Mouse (Mus musculus) MEL (cell line): Measurements from ENCODE around the gene Cdc25a. TPM values are rescaled to one million over a fixed set of nuclear protein-coding genes. Genes with fewer than 3 reads are reported as not detected.
A peak's percentile ranks its signal among the peaks of the same experiment; 100 is the strongest.

Experiments
- DNase-seq: peaks from one replicate; pipeline ENCODE4 v3.0.0; 2011; ENCODE audit warnings: low read depth, low spot score
- H3K27ac ChIP-seq: 2 replicates; pipeline ENCODE4 v1.5.1; 2012; ENCODE audit warnings: low read depth, mild to moderate bottlenecking, control low read depth, low read length, moderate library complexity; ENCODE audit not compliant: control insufficient read depth
- H3K27me3 ChIP-seq, 2 experiments: fragments of 150-350 bp in 1 of 2; sonication (generic) in 1 of 2; 2 replicates each; pipeline ENCODE4 v1.6.1; 2012; ENCODE audit warnings: low read length in 2 of 2, mild to moderate bottlenecking in 2 of 2, improper control_type of control experiment in 1 of 2, moderate library complexity in 1 of 2; ENCODE audit not compliant: insufficient read depth in 2 of 2, control insufficient read depth in 1 of 2
- H3K36me3 ChIP-seq, 2 experiments: 2 replicates each; pipeline ENCODE4 v1.6.1; 2012 to 2014; ENCODE audit warnings: low read length in 2 of 2, improper control_type of control experiment in 1 of 2, inconsistent platforms in 1 of 2, mild to moderate bottlenecking in 1 of 2; ENCODE audit not compliant: insufficient read depth in 2 of 2, control insufficient read depth in 1 of 2
- H3K4me1 ChIP-seq, 2 experiments: fragments of 150-350 bp in 1 of 2; sonication (generic) in 1 of 2; 2 replicates each; pipeline ENCODE4 v1.6.1; 2012; ENCODE audit warnings: low read length in 2 of 2, improper control_type of control experiment in 1 of 2, mild to moderate bottlenecking in 1 of 2; ENCODE audit not compliant: insufficient read depth in 2 of 2, control insufficient read depth in 1 of 2
- H3K4me3 ChIP-seq, 2 experiments: fragments of 150-350 bp in 1 of 2; sonication (generic) in 1 of 2; 2 replicates each; pipeline ENCODE4 v1.5.1; 2012; ENCODE audit warnings: low read depth in 2 of 2, low read length in 2 of 2, mild to moderate bottlenecking in 2 of 2, moderate library complexity in 2 of 2, control low read depth in 1 of 2, improper control_type of control experiment in 1 of 2; ENCODE audit not compliant: control insufficient read depth in 1 of 2, insufficient read depth in 1 of 2
- H3K79me2 ChIP-seq: 2 replicates; pipeline ENCODE4 v1.6.1; 2012; ENCODE audit warnings: mild to moderate bottlenecking, low read length, moderate library complexity; ENCODE audit not compliant: control insufficient read depth, poor library complexity, insufficient read depth
- H3K9ac ChIP-seq: 2 replicates; pipeline ENCODE4 v1.6.1; 2012; ENCODE audit warnings: low read depth, mild to moderate bottlenecking, control low read depth, low read length, moderate library complexity; ENCODE audit not compliant: control insufficient read depth, poor library complexity, severe bottlenecking
- H3K9me3 ChIP-seq: fragments of 150-350 bp; sonication (generic); replicated peaks from 2 replicates; pipeline ENCODE4 v1.6.1; 2012; ENCODE audit warnings: mild to moderate bottlenecking, low read length, improper control_type of control experiment, moderate library complexity; ENCODE audit not compliant: insufficient read depth
- BHLHE40 ChIP-seq: IDR thresholded peaks from 2 replicates; pipeline ENCODE4 v1.6.1; 2012; ENCODE audit warnings: low read depth, mild to moderate bottlenecking, inconsistent platforms, low read length, improper control_type of control experiment, borderline replicate concordance
- CHD2 ChIP-seq: IDR thresholded peaks from 2 replicates; pipeline ENCODE4 v1.6.1; 2011; ENCODE audit warnings: low read length, improper control_type of control experiment
- CTCF ChIP-seq, 3 experiments: IDR thresholded peaks in 2 of 3; conservative IDR thresholded peaks in 1 of 3; 2 replicates each; pipeline ENCODE4 v1.5.1; 2011 to 2012; ENCODE audit warnings: low read length in 3 of 3, low read depth in 2 of 3, mild to moderate bottlenecking in 2 of 3, improper control_type of control experiment in 1 of 3, inconsistent platforms in 1 of 3, mixed read lengths in 1 of 3, moderate library complexity in 1 of 3; ENCODE audit not compliant: control insufficient read depth in 1 of 3, insufficient read depth in 1 of 3, poor library complexity in 1 of 3, severe bottlenecking in 1 of 3
- EP300 ChIP-seq, 2 experiments: IDR thresholded peaks; 2 replicates each; pipeline ENCODE4 v1.6.1; 2011; ENCODE audit warnings: improper control_type of control experiment in 2 of 2, low read length in 2 of 2, low read depth in 1 of 2, mild to moderate bottlenecking in 1 of 2
- ETS1 ChIP-seq: IDR thresholded peaks from 2 replicates; pipeline ENCODE4 v1.6.1; 2012; ENCODE audit warnings: low read depth, mild to moderate bottlenecking, inconsistent platforms, low read length, improper control_type of control experiment, moderate library complexity
- GATA1 ChIP-seq: IDR thresholded peaks from 2 replicates; pipeline ENCODE4 v1.6.1; 2011; ENCODE audit warnings: low read depth, low read length, improper control_type of control experiment
- KAT2A ChIP-seq: conservative IDR thresholded peaks from 2 replicates; pipeline ENCODE4 v1.6.1; 2012; ENCODE audit warnings: low read depth, low read length, improper control_type of control experiment, inconsistent platforms
- MAFK ChIP-seq: IDR thresholded peaks from 2 replicates; pipeline ENCODE4 v1.6.1; 2011; ENCODE audit warnings: low read depth, mild to moderate bottlenecking, low read length, improper control_type of control experiment, borderline replicate concordance
- MAZ ChIP-seq: IDR thresholded peaks from 2 replicates; pipeline ENCODE4 v1.6.1; 2012; ENCODE audit warnings: low read depth, mild to moderate bottlenecking, inconsistent platforms, low read length, improper control_type of control experiment
- MEF2A ChIP-seq: IDR thresholded peaks from 2 replicates; pipeline ENCODE4 v1.6.1; 2014; ENCODE audit warnings: low read depth, mild to moderate bottlenecking, inconsistent platforms, low read length, improper control_type of control experiment; ENCODE audit not compliant: poor library complexity, insufficient replicate concordance, severe bottlenecking; ENCODE audit errors: extremely low read depth
- MYC ChIP-seq: IDR thresholded peaks from 2 replicates; pipeline ENCODE4 v1.6.1; 2011; ENCODE audit warnings: low read depth, mild to moderate bottlenecking, low read length, improper control_type of control experiment, moderate library complexity
- POLR2AphosphoS2 ChIP-seq: IDR thresholded peaks from 2 replicates; pipeline ENCODE4 v1.6.1; 2011; ENCODE audit warnings: low read length, improper control_type of control experiment
- POLR2AphosphoS5 ChIP-seq: IDR thresholded peaks from 2 replicates; pipeline ENCODE4 v1.6.1; 2012; ENCODE audit warnings: low read depth, borderline replicate concordance, mild to moderate bottlenecking, inconsistent platforms, low read length, moderate library complexity, mixed read lengths
- RAD21 ChIP-seq: IDR thresholded peaks from 2 replicates; pipeline ENCODE4 v1.6.1; 2011; ENCODE audit warnings: mild to moderate bottlenecking, low read depth, low read length, improper control_type of control experiment
- SMC3 ChIP-seq: IDR thresholded peaks from 2 replicates; pipeline ENCODE4 v1.6.1; 2011; ENCODE audit warnings: low read depth, low read length, improper control_type of control experiment
- TBP ChIP-seq: IDR thresholded peaks from 2 replicates; pipeline ENCODE4 v1.8.0; 2011; ENCODE audit warnings: low read depth, low read length, improper control_type of control experiment
- UBTF ChIP-seq: IDR thresholded peaks from 2 replicates; pipeline ENCODE4 v1.6.1; 2012; ENCODE audit warnings: low read depth, mild to moderate bottlenecking, inconsistent platforms, low read length, improper control_type of control experiment, moderate library complexity, borderline replicate concordance; ENCODE audit not compliant: insufficient read depth
- ZMIZ1 ChIP-seq: IDR thresholded peaks from 2 replicates; pipeline ENCODE4 v1.6.1; 2012; ENCODE audit warnings: low read depth, mild to moderate bottlenecking, inconsistent platforms, low read length, improper control_type of control experiment, moderate library complexity
- ZNF384 ChIP-seq: IDR thresholded peaks from 2 replicates; pipeline ENCODE4 v1.6.1; 2012; ENCODE audit warnings: low read depth, mild to moderate bottlenecking, inconsistent platforms, low read length, improper control_type of control experiment
- polyA plus RNA-seq, 2 experiments: library from polyadenylated mRNA; stranded (reverse) in 1 of 2; unstranded in 1 of 2; fragments of >175 nt in 1 of 2; fragments of >200 nt in 1 of 2; gene quantifications; 2 replicates each; pipeline versions ENCODE4 v1.2.1 to v1.2.4; 2012; ENCODE audit warnings: low replicate concordance in 2 of 2, low read depth in 1 of 2; ENCODE audit not compliant: insufficient read length in 2 of 2, insufficient read depth in 1 of 2, missing spikeins in 1 of 2
- total RNA-seq: library from RNA; depleted of rRNA; stranded (reverse); fragments of 300-350 nt; gene quantifications from 2 replicates; pipeline ENCODE4 v1.2.3, GENCODE M21; 2012

Cdc25a gene
- total and polyA plus RNA-seq, 3 experiments, result 67.2 to 79.4 (median 67.4) TPM

DNA sequence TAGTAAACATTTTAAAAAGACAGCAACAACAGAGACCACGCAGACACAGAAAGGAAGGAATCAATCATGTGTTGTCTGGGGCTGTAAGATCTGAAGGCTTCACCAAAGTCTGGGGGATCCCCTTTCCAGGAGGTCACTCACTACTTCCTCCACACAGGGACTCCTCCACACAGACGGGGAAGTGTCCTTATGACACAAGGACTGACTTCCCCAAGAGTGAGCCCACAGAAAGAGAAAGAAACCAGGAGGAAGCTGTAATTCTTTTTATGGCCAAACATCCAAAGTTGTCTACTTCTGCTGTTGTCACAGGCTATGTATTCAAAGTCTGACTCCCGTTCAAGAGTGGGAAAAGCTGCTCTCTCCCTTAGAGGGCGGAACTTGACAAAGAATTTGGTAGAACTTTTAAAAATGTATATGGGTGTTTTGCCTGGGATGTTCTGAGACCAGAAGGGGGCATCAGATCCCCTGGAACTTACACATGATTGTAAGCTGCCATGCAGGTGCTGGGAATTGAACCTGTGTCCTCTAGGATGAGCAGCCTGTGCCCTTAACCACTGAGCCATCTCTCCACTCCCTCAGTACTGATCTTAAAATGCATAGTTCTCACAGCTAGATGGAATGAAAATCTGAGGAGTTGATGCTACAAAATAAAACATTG lies 39.0 kb downstream of the Cdc25a start:
- H3K4me3 ChIP-seq, result peak overlapping the region in 1 of 2 experiments; percentile 35; a peak in 1 of 4 replicates
- peaks cover 0 to 8% of the 10 kb centered on the region in 2 experiments; a peak in 1 of 4 replicates for H3K36me3 ChIP-seq
- H3K27me3 ChIP-seq, result no peaks in the 10 kb centered on the region
- no peak overlapping the region for H3K9ac ChIP-seq
- peak; percentile 50 for DNase-seq
- H3K4me1 ChIP-seq, result peaks cover 3 to 18% of the 10 kb centered on the region in 2 experiments; a peak in 3 of 4 replicates
- no peaks in the 10 kb centered on the region for H3K9me3 ChIP-seq
- no peak overlapping the region for H3K27ac ChIP-seq
- TF ChIP-seq RAD21 (peak; percentile 42), MYC (no peak), POLR2AphosphoS5 (no peak), CTCF (IDR thresholded peaks at IDR 0.05 in 2 of 3, conservative IDR thresholded peaks at IDR 0.05 in 1 of 3; ENCODE audit: control insufficient read depth in 1 of 3, insufficient read depth in 1 of 3, low read depth in 2 of 3, low read length in 3 of 3, poor library complexity in 1 of 3, severe bottlenecking in 1 of 3) (peak; percentile 17 to 52 (median 19); a peak in 3 of 6 replicates), BHLHE40 (no peak), EP300 (IDR thresholded peaks at IDR 0.05; ENCODE audit: low read depth in 1 of 2, low read length in 2 of 2) (peak in 1 of 2 experiments; percentile 9; a peak in 1 of 4 replicates), SMC3 (peak; percentile 44), TBP (peak; percentile 81; the same call in 1 of the 2 replicates), POLR2AphosphoS2 (no peak)
- H3K79me2 ChIP-seq, result no peaks in the 10 kb centered on the region

DNA sequence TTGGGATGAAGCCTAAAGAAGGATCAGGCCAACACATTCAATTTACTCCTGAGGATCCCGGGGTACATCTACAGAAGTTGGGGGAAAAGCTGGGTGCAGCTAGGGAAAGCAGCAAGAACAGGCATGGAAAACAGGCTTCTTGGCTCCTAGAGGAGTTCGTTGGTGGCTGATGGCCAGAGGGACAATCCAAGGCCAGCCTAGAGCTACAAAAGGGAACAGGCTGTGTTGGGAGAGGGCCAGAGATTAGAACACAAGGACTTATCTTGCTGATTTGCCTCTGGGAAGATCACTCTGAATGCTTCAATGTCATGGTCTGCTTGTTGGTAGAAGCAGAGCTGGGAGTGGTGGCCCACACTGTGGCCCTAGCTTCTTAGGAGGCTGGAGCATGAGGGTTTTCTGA lies 42.6 kb downstream of the Cdc25a start:
- Histone ChIP-seq H3K9me3 (no peaks in the 10 kb centered on the region), H3K4me3 (no peak overlapping the region), H3K36me3 (peaks cover 0 to 8% of the 10 kb centered on the region in 2 experiments; a peak in 1 of 4 replicates), H3K27ac (no peak overlapping the region), H3K4me1 (peaks cover 3 to 18% of the 10 kb centered on the region in 2 experiments; a peak in 3 of 4 replicates), H3K79me2 (no peaks in the 10 kb centered on the region), H3K9ac (no peak overlapping the region), H3K27me3 (no peaks in the 10 kb centered on the region)
- peak; percentile 38 for DNase-seq
- TF ChIP-seq ZMIZ1 (no peak), ZNF384 (0 out of 2 replicates have a peak, but pooled peaks have one; percentile 9), TBP (no peak), POLR2AphosphoS5 (no peak), KAT2A (no peak), MEF2A (no peak), MAZ (no peak), ETS1 (0 out of 2 replicates have a peak, but pooled peaks have one; percentile 19), EP300 (IDR thresholded peaks at IDR 0.05; ENCODE audit: low read depth in 1 of 2, low read length in 2 of 2) (peak; percentile 21 to 28; a peak in 2 of 4 replicates), POLR2AphosphoS2 (no peak), BHLHE40 (no peak), UBTF (no peak), MAFK (no peak), GATA1 (0 out of 2 replicates have a peak, but pooled peaks have one; percentile 35), CHD2 (no peak)
